8 mouse cellular contexts compared by ENCODE assay signal in the genomic region with DNA sequence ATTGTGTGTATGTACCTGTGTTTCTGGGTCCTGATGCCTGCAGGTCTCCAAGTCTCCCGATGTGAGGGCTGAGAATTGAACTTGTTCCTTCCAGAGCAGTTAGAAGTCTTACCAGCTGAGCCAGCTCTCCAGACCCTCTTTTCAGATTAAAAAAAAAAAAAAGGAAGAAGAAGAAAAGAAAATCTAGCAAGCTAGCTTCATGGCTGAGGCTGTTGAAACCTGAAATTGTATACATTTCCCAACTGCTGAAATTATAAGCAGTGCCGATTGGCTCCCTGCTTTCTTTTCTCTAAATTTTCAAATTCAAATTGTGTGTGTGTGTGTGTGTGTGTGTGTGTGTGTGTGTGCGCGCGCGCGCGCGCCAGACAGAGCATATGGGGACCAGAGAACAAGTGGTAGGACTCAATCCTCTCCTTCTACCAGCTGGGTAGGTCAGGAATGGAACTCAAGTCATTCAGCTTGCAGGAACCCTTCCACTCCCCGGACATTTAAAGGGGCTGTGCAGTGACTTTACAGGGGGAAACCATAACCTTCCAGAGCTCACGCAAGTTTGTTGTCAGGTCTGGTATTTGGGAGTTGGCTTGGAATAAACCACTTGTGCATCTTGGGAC. TPM values are rescaled to one million over a fixed set of nuclear protein-coding genes. Genes with fewer than 3 reads are reported as not detected.
DNase-seq lines count a peak whose midpoint lies in the region; ATAC-seq and TF ChIP-seq lines count a peak whose summit lies in the region.

No protein-coding gene starts in this region.

- peak overlapping the region; percentile 76 for H3K4me2 ChIP-seq in kidney, embryonic 16.5 days (replicated peaks; ENCODE audit: low read depth, low read length)
- peak overlapping the region; percentile 71 for H3K4me2 ChIP-seq in intestine, embryonic 16.5 days (ENCODE audit: low read depth, low read length)
- H3K4me2 ChIP-seq in midbrain, embryonic 16.5 days (ENCODE audit: low read length): peak overlapping the region; percentile 77

- DNase-seq in kidney, adult 8-10 months: no peak
- no peak for DNase-seq in ES-E14 (ENCODE audit: low read depth, low spot score)
- DNase-seq in embryo, embryonic 10.5 days (ENCODE audit: low spot score): peak; percentile 44
- no peak for DNase-seq in adrenal gland, postnatal 25 days
- no peak for DNase-seq in natural killer cell, adult 2 months (ENCODE audit: low spot score in 2 of 2)

- H3K4me3 ChIP-seq in kidney, embryonic 16.5 days (ENCODE audit: low read length): peak overlapping the region; percentile 48
- H3K4me3 ChIP-seq in ES-E14 (ENCODE audit: insufficient read depth in 1 of 2, low read depth in 1 of 2, low read length in 2 of 2, poor library complexity in 1 of 2, severe bottlenecking in 1 of 2): peak overlapping the region; percentile 22 to 59; a peak in 3 of 4 replicates
- peak overlapping the region; percentile 52 for H3K4me3 ChIP-seq in intestine, embryonic 16.5 days (ENCODE audit: low read length)
- H3K4me3 ChIP-seq in midbrain, embryonic 16.5 days (ENCODE audit: low read depth, low read length): peak overlapping the region; percentile 37

- H3K9ac ChIP-seq in kidney, embryonic 16.5 days (replicated peaks; ENCODE audit: low read length): peak overlapping the region; percentile 71; the same call in 1 of the 2 replicates
- no peak overlapping the region for H3K9ac ChIP-seq in ES-E14 (ENCODE audit: insufficient read depth, low read depth, low read length, poor library complexity, severe bottlenecking)
- H3K9ac ChIP-seq in intestine, embryonic 16.5 days (ENCODE audit: low read depth, low read length): peak overlapping the region; percentile 71
- peak overlapping the region; percentile 70; the same call in 1 of the 2 replicates for H3K9ac ChIP-seq in midbrain, embryonic 16.5 days (ENCODE audit: low read depth, low read length)

- no peaks in the 10 kb centered on the region for H3K27me3 ChIP-seq in kidney, embryonic 16.5 days (ENCODE audit: insufficient read depth, low read length)
- H3K27me3 ChIP-seq in intestine, embryonic 16.5 days (replicated peaks; ENCODE audit: control insufficient read depth, insufficient read depth, low read length): no peaks in the 10 kb centered on the region
- no peaks in the 10 kb centered on the region for H3K27me3 ChIP-seq in midbrain, embryonic 16.5 days (ENCODE audit: control insufficient read depth, insufficient read depth, low read depth, low read length)

- no peaks in the 10 kb centered on the region for H3K9me3 ChIP-seq in kidney, embryonic 16.5 days (ENCODE audit: low read length)
- H3K9me3 ChIP-seq in ES-E14 (ENCODE audit: control insufficient read depth, insufficient read depth, low read depth, low read length): no peaks in the 10 kb centered on the region
- no peaks in the 10 kb centered on the region for H3K9me3 ChIP-seq in intestine, embryonic 16.5 days (ENCODE audit: control insufficient read depth, low read length)
- H3K9me3 ChIP-seq in midbrain, embryonic 16.5 days (replicated peaks; ENCODE audit: control insufficient read depth, low read length, poor library complexity, severe bottlenecking): no peaks in the 10 kb centered on the region

- in situ Hi-C loops in ES-E14 (cut with MboI; ENCODE audit: low sequenced_read_pairs in 2 of 2, unreplicated experiment in 2 of 2): no loop called here

- 46% methylated on average over 11 of the region's 11 CpGs for WGBS in kidney, embryonic 16.5 days
- WGBS in intestine, embryonic 16.5 days: 26% methylated on average over 11 of the region's 11 CpGs
- 40% methylated on average over 11 of the region's 11 CpGs for WGBS in midbrain, embryonic 16.5 days

- peaks cover 15% of the 10 kb centered on the region for H3K4me1 ChIP-seq in kidney, embryonic 16.5 days (ENCODE audit: insufficient read depth, low read length)
- peaks cover 0 to 9% of the 10 kb centered on the region in 2 experiments; a peak in 1 of 4 replicates for H3K4me1 ChIP-seq in ES-E14 (ENCODE audit: control insufficient read depth in 2 of 2, insufficient read depth in 2 of 2, low read length in 2 of 2, poor library complexity in 1 of 2)
- peaks cover 12% of the 10 kb centered on the region for H3K4me1 ChIP-seq in intestine, embryonic 16.5 days (ENCODE audit: control insufficient read depth, insufficient read depth, low read length)
- peaks cover 16% of the 10 kb centered on the region for H3K4me1 ChIP-seq in midbrain, embryonic 16.5 days (ENCODE audit: control insufficient read depth, insufficient read depth, low read length)

- no peaks in the 10 kb centered on the region for H3K36me3 ChIP-seq in kidney, embryonic 16.5 days (ENCODE audit: insufficient read depth, low read length)
- H3K36me3 ChIP-seq in ES-E14 (ENCODE audit: control insufficient read depth, insufficient read depth, low read length, poor library complexity, severe bottlenecking): no peaks in the 10 kb centered on the region
- H3K36me3 ChIP-seq in intestine, embryonic 16.5 days (ENCODE audit: control insufficient read depth, insufficient read depth, low read length): no peaks in the 10 kb centered on the region
- H3K36me3 ChIP-seq in midbrain, embryonic 16.5 days (ENCODE audit: control insufficient read depth, insufficient read depth, low read length): no peaks in the 10 kb centered on the region

- H3K27ac ChIP-seq in kidney, embryonic 16.5 days (ENCODE audit: low read length): peak overlapping the region; percentile 96; the same call in 1 of the 2 replicates
- H3K27ac ChIP-seq in ES-E14 (ENCODE audit: insufficient read depth, low read depth, low read length, poor library complexity, severe bottlenecking): no peak overlapping the region; the same call in 1 of the 2 replicates
- peak overlapping the region; percentile 93 for H3K27ac ChIP-seq in intestine, embryonic 16.5 days (ENCODE audit: low read length)
- peak overlapping the region; percentile 83 for H3K27ac ChIP-seq in midbrain, embryonic 16.5 days (ENCODE audit: low read length)

- ATAC-seq in kidney, embryonic 16.5 days (ENCODE audit: low FRiP score, low TSS enrichment): no peak
- ATAC-seq in intestine, embryonic 16.5 days: peak; percentile 8; the same call in 1 of the 2 replicates
- ATAC-seq in midbrain, embryonic 16.5 days: peak; percentile 23; the same call in 1 of the 2 replicates

TF ChIP-seq in ES-E14, 5 proteins besides CTCF, POLR2A, EP300 and RAD21:
- TF ChIP-seq ZC3H11A (IDR thresholded peaks at IDR 0.05; ENCODE audit: borderline replicate concordance, low read depth, low read length) (no peak), HCFC1 (IDR thresholded peaks at IDR 0.05; ENCODE audit: borderline replicate concordance, insufficient read depth, low read length) (no peak)
TF ChIP-seq in ES-E14: peak in this region for 0.

RNA-seq across cellular contexts. Expression of a gene that starts 30.1 kb away (rescaled TPM):
- 62.5 and 70.7 TPM in 2 replicates for polyA plus RNA-seq in kidney, embryonic 16.5 days (2015; fragmentation: Nextera tagmentation; extraction: Ambion mirVana)
- total RNA-seq in ES-E14 (2012; rRNA removed): 14.3 and 16.8 TPM in 2 replicates
- polyA plus RNA-seq in intestine, embryonic 16.5 days (2015; fragmentation: Nextera tagmentation; extraction: Ambion mirVana): 82.7 and 96.5 TPM in 2 replicates
- 5.9 and 8.3 TPM in 2 replicates for polyA plus RNA-seq in midbrain, embryonic 16.5 days (2015; fragmentation: Nextera tagmentation; extraction: Ambion mirVana)
- total RNA-seq in adrenal gland, postnatal 25 days (2021): 31.0 and 38.9 TPM in 2 replicates

RNA-seq across cellular contexts. Expression of a gene that starts 30.2 kb away (rescaled TPM):
- 5.8 and 5.9 TPM in 2 replicates for polyA plus RNA-seq in kidney, embryonic 16.5 days (2015; fragmentation: Nextera tagmentation; extraction: Ambion mirVana)
- total RNA-seq in ES-E14 (2012; rRNA removed): 0.32 and 0.36 TPM in 2 replicates
- polyA plus RNA-seq in intestine, embryonic 16.5 days (2015; fragmentation: Nextera tagmentation; extraction: Ambion mirVana): 2.1 and 2.3 TPM in 2 replicates
- polyA plus RNA-seq in midbrain, embryonic 16.5 days (2015; fragmentation: Nextera tagmentation; extraction: Ambion mirVana): 40.8 and 42.5 TPM in 2 replicates
- total RNA-seq in adrenal gland, postnatal 25 days (2021): 0.71 and 1.1 TPM in 2 replicates

RNA-seq across cellular contexts. Expression of a gene that starts 41.9 kb away (rescaled TPM):
- 5.2 and 5.3 TPM in 2 replicates for polyA plus RNA-seq in kidney, embryonic 16.5 days (2015; fragmentation: Nextera tagmentation; extraction: Ambion mirVana)
- 92.1 and 94.8 TPM in 2 replicates for total RNA-seq in ES-E14 (2012; rRNA removed)
- polyA plus RNA-seq in intestine, embryonic 16.5 days (2015; fragmentation: Nextera tagmentation; extraction: Ambion mirVana): 7.5 and 13.2 TPM in 2 replicates
- polyA plus RNA-seq in midbrain, embryonic 16.5 days (2015; fragmentation: Nextera tagmentation; extraction: Ambion mirVana): 1.6 and 1.9 TPM in 2 replicates
- total RNA-seq in adrenal gland, postnatal 25 days (2021): 1.2 and 1.3 TPM in 2 replicates

RNA-seq across cellular contexts. Expression of a gene that starts 53.2 kb away (rescaled TPM):
- 55.1 and 58.5 TPM in 2 replicates for polyA plus RNA-seq in kidney, embryonic 16.5 days (2015; fragmentation: Nextera tagmentation; extraction: Ambion mirVana)
- 69.0 and 72.0 TPM in 2 replicates for total RNA-seq in ES-E14 (2012; rRNA removed)
- polyA plus RNA-seq in intestine, embryonic 16.5 days (2015; fragmentation: Nextera tagmentation; extraction: Ambion mirVana): 31.7 and 34.0 TPM in 2 replicates
- 12.9 and 14.7 TPM in 2 replicates for polyA plus RNA-seq in midbrain, embryonic 16.5 days (2015; fragmentation: Nextera tagmentation; extraction: Ambion mirVana)
- 10.7 and 13.2 TPM in 2 replicates for total RNA-seq in adrenal gland, postnatal 25 days (2021)
